Mouse (Mus musculus) right cerebral cortex, adult 2 months (tissue): ENCODE results near the gene Galnt14.

Experiments
- DNase-seq, 2 experiments: peaks; one replicate each; pipeline ENCODE4 v3.0.0; 2021 to 2022; ENCODE audit warnings: low spot score in 2 of 2

Galnt14 gene

GRCm38 (mm10) chr17:73512844-73513243, 197.4 kb downstream of the Galnt14 start:
- DNase-seq = no peak

GRCm38 (mm10) chr17:73507804-73508535, 202.3 kb downstream of the Galnt14 start:
- no peak for DNase-seq

DNA sequence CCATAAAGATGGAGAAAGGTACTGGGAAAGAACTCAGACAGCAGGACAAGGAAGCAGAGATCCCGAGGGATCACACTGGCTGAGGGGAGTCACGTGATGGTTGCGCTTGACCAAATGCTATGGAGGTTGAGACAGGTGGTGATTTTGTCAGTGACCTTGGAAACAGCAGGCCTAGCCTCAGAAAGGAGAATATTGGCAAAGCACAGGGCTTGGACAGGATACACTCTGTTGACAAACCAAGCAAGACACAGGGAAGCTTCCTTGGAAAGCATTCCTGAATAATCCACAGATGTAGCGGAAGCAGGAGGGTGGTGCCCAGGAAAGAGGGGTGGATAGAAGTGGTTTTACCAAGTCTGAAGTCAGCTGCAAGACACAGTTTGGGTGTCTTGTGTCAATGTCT, 206.1 kb downstream of the Galnt14 start:
- DNase-seq = no peak

DNA sequence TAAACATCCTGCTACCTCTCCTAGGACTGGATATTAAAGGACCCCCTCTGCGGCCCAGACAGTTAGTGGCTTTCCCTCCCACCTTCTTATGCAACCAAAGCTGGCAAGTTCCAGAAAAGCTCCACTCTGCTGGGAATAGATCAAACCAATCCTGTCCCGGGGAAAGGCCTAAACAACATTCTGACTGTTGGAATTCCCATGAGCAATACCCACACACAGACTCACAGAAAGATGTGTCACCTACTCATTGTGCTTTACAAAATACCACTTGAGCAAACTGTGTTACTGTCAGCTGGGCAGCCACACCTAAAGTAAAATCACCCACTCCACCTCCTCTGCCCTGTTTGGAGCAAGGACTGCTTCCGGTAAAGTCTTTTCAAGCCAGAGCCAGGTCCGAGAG, 207.6 kb downstream of the Galnt14 start:
- peak in 1 of 2 experiments; percentile 17 for DNase-seq

DNA sequence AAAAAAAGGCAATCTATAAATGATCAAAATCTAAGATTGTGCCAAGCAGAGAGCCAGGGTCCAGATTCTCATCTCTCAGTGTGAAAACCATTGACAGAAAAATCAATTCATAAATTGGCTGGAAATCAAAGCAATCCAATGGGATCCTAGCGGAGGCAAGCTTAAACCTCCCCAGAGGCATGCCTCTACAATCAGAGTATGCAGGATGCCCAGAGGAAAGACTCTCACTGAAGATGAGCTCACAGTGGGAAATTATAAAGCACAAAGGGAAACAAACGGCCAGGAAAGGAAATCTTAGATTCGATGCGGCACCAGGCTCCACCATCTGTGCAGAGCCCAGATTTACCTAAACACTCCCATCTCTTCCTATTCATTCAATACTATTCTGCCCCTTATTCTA, 220.7 kb downstream of the Galnt14 start:
- no peak for DNase-seq

GRCm38 (mm10) chr17:73487792-73488191, 222.5 kb downstream of the Galnt14 start:
- DNase-seq = no peak

DNA sequence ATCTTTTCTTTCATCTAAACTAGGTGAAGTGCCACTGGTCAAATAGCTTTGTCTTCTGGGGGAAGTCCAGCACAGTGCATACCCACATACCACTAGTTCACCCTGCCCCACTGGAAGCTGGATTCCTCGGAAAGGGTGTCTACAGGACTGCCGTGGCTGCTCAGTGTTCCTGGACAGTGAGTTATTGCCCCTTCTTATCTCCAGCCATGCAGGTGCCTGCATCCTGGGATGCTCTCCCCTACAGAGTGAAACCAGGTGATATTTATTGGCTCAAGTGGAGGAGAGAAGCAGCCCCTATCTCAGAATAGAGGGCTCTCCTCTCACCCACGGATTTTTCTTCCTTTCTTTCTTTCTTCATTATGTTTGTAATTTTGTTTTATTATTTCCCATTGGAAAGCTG, 222.9 kb downstream of the Galnt14 start:
- DNase-seq = no peak

DNA sequence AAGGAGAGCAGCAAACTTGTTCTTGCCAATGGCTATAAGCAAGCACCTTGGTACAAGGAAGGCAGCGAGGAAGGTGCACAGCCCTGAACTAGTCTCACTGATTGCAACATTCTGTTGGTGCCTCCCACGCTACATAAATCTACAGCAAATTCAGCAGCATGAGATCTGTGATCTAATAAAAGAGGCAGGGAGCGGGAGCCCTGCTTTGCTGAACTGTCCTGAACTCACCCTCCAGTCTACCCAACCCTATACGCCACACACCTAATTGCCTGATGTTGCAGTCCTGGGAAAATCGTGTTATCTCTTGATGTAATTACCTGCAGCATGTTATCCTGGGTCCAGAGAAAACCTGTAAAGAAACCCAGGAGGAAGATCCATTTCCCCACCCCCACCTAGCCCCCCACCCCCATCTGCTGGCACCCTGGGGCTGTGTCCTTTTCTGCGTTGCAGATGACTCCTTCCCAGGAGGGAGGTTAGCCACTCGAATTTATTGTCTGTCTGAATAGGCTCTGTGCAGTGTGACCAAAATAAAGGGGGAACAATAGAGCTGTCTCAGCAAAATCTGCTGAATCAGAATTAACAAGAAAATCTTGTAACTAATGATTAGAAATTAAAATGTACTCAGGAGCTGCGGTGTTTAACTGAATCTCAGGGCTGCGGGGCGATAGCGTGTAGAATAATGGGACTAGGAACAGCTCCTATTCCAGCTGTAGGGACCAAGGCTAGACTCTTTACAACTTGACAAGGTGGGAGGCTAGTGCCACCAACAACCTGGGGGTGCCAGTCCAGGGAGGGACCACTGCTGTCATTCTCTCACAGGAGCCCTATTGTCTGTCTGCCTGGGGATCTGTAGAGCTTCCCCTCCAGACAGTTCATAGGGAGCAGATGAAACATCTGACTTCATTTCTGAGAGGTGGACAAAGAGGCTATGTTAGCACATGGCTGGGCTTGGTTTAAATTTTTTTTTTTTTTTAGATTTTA, 232.9 kb downstream of the Galnt14 start:
- no peak for DNase-seq

DNA sequence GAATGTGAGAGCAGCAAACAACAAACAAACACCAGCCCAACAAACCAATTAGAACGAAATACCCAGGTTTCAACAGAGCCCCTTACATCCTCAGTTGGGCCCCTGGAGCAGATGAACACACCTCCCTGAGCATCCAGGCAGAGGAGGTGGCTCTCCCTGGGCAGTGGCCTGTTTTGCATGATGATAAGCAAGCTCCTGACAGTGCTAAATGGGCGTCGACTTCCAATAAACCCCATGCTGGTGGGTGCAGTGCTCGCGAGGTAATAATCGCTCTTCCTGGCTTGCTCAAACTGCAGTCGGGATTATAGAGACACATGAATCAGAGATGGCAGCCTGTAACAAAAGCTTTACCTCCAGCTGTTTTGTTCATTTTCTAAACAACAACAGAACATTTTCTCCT, 235.9 kb downstream of the Galnt14 start:
- no peak for DNase-seq

DNA sequence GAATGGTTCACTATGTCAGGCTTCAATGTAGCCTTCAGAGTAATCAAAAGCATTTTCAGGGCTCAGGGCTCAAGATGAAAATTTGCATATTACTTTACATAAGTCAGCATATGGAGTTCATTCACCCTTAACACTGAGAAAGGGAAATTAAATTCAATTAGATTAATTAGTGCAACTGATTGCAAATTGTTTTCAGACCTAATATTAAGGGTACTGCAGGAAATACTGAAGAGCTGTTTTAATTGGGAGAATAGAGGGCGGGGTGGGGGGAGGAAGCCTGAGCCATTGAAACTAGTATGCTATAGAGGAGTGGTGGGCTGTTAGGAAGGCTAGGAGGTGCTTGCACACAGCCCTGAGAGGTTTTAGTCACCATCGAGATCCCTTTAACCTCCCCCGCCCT, 237.2 kb downstream of the Galnt14 start:
- DNase-seq = no peak

- no peak for DNase-seq
Observed at GRCm38 (mm10) chr17:73460874-73461273, 249.4 kb downstream of the Galnt14 start.

DNA sequence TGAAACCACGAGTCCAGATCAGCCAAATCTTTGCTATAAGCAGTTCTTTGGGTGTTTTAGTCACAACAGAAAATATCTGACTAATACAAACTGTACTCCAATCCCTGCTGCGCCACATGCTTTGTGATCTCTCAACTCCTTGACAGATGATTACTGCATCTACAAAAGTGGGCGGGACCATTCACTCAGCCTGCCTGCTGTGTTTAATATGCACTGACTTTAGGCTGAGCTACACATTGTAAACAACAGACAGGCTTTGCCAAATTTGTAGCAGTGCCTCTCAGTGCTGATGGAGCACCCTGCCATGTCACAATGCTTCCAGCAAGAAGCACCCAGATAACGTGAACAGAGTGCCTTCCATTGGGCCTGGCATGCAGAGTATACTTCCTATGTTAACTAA, 251.5 kb downstream of the Galnt14 start:
- DNase-seq = no peak

DNA sequence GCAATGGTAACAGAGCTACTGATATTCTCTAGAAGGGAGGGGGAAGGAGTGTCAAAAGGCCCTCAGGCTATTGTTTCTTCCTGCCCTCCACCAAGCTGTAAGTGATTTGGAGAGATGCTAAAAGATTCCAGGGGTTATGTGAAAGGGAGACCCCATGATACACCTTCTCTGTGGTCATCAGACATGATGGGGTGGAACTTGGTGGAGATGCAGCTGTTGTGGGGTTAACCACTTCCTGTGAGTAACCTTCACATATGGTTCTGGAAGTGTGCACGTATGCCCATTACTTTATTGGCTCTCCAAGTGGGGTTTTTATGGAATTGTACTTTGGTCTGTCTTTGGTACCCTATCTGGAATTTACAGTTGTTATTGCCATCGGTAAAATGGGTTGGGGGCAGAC, 253.7 kb downstream of the Galnt14 start:
- DNase-seq = no peak

- DNase-seq = no peak
Observed at GRCm38 (mm10) chr17:73453646-73454045, 256.6 kb downstream of the Galnt14 start.

DNA sequence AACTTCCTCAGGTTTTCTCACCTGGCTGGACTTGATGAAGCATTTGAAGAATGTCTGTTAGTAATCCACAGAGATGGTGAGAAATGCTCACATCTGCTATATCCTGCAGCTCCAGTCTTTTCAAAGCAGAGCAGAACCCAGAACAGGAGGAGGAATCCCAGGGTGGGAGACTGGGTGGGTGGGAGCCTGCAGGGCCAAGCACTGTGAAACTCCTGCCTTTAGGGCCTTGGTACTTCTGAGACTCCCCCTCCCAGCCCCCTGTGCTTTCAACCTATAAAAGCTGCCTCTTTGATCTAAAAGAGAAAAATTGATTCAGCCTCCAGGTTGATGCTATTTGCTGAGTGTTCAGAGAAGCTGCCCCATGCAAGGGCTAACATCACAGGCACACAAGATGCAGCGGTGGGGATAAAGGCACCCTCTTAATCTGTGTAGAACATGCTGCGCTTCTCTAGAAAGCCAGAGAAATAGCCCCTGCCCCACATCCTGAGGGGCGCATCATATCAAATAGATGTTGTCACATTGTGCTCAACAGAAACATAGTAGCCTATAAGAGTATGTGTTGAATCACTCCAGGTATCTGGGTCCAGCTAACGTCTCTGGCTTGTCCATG, 258.0 kb downstream of the Galnt14 start:
- no peak for DNase-seq

DNA sequence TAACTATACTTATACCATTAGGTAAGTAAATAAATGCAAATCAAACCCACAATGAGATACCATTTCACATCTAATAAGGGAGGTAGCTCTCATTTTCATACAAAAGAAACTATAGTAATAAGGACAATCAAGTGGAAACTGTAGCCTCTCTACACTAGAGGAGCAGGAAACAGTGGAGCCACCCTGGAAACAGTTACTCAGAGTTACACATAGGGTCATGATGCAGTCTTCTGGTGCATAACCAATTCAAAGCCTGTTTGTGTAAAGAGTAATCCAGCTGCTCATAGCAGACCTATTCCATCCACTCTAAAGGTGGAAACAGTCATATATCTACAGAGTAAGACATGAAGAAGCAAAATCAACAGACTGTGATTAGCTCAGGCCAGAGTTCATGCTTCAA, 261.1 kb downstream of the Galnt14 start:
- DNase-seq = no peak
